Mouse (Mus musculus) embryonic facial prominence, embryonic 11.5 days (tissue): ENCODE results near the gene Serpind1. TPM values are rescaled to one million over a fixed set of nuclear protein-coding genes. Genes with fewer than 3 reads are reported as not detected.

ENCODE experiments used
- ATAC-seq: fragments of 200-750 bp; cut with Nextera tagmentation; replicated peaks from 2 replicates; pipeline ENCODE4 v1.8.0; 2017; ENCODE audit warnings: low read depth; ENCODE audit not compliant: insufficient number of reproducible peaks, low FRiP score, low TSS enrichment
- DNase-seq: peaks from one replicate; pipeline ENCODE4 v3.0.0-alpha.2; 2015; ENCODE audit warnings: low spot score
- H3K27ac ChIP-seq: fragments of 300-500 bp; sonication (generic); replicated peaks from 2 replicates; pipeline ENCODE4 v1.5.1; 2014; ENCODE audit warnings: mild to moderate bottlenecking, low read depth, low read length, control low read depth
- H3K27me3 ChIP-seq: fragments of 300-500 bp; sonication (generic); 2 replicates; pipeline ENCODE4 v1.6.1; 2014; ENCODE audit warnings: mild to moderate bottlenecking, low read length, moderate library complexity, mixed read lengths; ENCODE audit not compliant: control insufficient read depth, insufficient read depth
- H3K36me3 ChIP-seq: fragments of 300-500 bp; sonication (generic); replicated peaks from 2 replicates; pipeline ENCODE4 v1.6.1; 2014; ENCODE audit warnings: low read depth, mild to moderate bottlenecking, low read length, moderate library complexity, mixed read lengths; ENCODE audit not compliant: control insufficient read depth, insufficient read depth
- H3K4me1 ChIP-seq: fragments of 300-500 bp; sonication (generic); 2 replicates; pipeline ENCODE4 v1.6.1; 2014; ENCODE audit warnings: low read length, mixed read lengths; ENCODE audit not compliant: control insufficient read depth, insufficient read depth
- H3K4me2 ChIP-seq: fragments of 300-500 bp; sonication (generic); 2 replicates; pipeline ENCODE4 v1.6.1; 2014; ENCODE audit warnings: low read depth, mild to moderate bottlenecking, control low read depth, low read length, moderate library complexity
- H3K4me3 ChIP-seq: fragments of 300-500 bp; sonication (generic); 2 replicates; pipeline ENCODE4 v1.5.1; 2014; ENCODE audit warnings: low read depth, low read length, control low read depth
- H3K9ac ChIP-seq: fragments of 300-500 bp; sonication (generic); replicated peaks from 2 replicates; pipeline ENCODE4 v1.6.1; 2014; ENCODE audit warnings: mild to moderate bottlenecking, control low read depth, low read length
- H3K9me3 ChIP-seq: fragments of 300-500 bp; sonication (generic); replicated peaks from 2 replicates; pipeline ENCODE4 v1.6.1; 2016; ENCODE audit warnings: mild to moderate bottlenecking, low read length, inconsistent platforms, mixed read lengths; ENCODE audit not compliant: control insufficient read depth
- WGBS: fragments of 180-500 bp; shearing (Covaris S2); extraction: QIAGEN DNeasy Blood & Tissue Kit; methylation state at CpG from one replicate; pipeline ENCODE4 v1.1.7; 2014; 5-methylcytosine and 5-hydroxymethylcytosine counted together
- polyA plus RNA-seq: library from polyadenylated mRNA; unstranded; fragments of >200 nt; fragmentation: Nextera tagmentation; extraction: Ambion mirVana; gene quantifications from 2 replicates; pipeline ENCODE4 v1.2.1, GENCODE M21; 2014

The Serpind1 gene
- polyA plus RNA-seq, 1 experiment from 2014 or later, result 0.20 TPM

- no peak overlapping the region for H3K4me3 ChIP-seq
- no peak overlapping the region for H3K27ac ChIP-seq
- no peaks in the 10 kb centered on the region for H3K27me3 ChIP-seq
- no peak overlapping the region for H3K9ac ChIP-seq
- H3K9me3 ChIP-seq, result no peaks in the 10 kb centered on the region
- DNase-seq (no peak), ATAC-seq (no peak)
- H3K4me2 ChIP-seq, result no peak overlapping the region
- H3K36me3 ChIP-seq, result no peaks in the 10 kb centered on the region; the same call in 1 of the 2 replicates
- no peaks in the 10 kb centered on the region for H3K4me1 ChIP-seq
- 94% methylated on average over 6 of the region's 6 CpGs for WGBS
These were observed 24.9 kb downstream of the Serpind1 start for GRCm38 (mm10) chr16:17356031-17356430.

DNA sequence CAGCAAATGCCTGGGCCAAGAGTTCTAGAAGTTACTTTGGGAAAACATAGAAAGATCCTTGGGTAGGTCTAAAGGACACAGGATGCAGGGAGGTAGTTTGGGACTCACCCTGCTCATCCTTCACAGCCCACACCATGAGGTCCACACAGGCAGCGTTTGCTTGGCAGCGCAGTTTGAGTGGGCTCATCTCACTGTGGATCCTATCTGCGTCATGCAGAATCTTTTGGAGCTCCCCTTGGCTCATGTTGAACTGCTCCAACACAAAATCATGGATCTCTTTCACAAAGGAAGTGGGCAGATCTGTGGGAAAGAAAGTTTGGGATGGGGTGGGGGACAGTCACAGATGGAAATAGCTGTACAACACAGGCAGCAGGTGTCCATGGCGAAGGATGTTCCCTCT is 27.6 kb downstream of the Serpind1 start:
- WGBS, result 95% methylated on average over 4 of the region's 4 CpGs
- no peaks in the 10 kb centered on the region; the same call in 1 of the 2 replicates for H3K36me3 ChIP-seq

GRCm38 (mm10) chr16:17382306-17382705 is 51.1 kb downstream of the Serpind1 start:
- ATAC-seq (no peak), DNase-seq (no peak)
- WGBS, result 92% methylated on average over 4 of the region's 4 CpGs

More for the DNA sequence above, 27.6 kb downstream of the Serpind1 start:
- no peaks in the 10 kb centered on the region for H3K9me3 ChIP-seq
- H3K27ac ChIP-seq, result no peak overlapping the region
- H3K4me1 ChIP-seq, result no peaks in the 10 kb centered on the region
- no peak overlapping the region for H3K9ac ChIP-seq
- H3K4me3 ChIP-seq, result no peak overlapping the region
- no peaks in the 10 kb centered on the region for H3K27me3 ChIP-seq
- DNase-seq (no peak), ATAC-seq (no peak)
- H3K4me2 ChIP-seq, result no peak overlapping the region

GRCm38 (mm10) chr16:17383594-17384326 is 52.6 kb downstream of the Serpind1 start:
- Histone ChIP-seq H3K36me3 (no peaks in the 10 kb centered on the region; the same call in 1 of the 2 replicates), H3K4me1 (no peaks in the 10 kb centered on the region), H3K27me3 (no peaks in the 10 kb centered on the region), H3K4me3 (no peak overlapping the region), H3K9ac (no peak overlapping the region), H3K9me3 (no peaks in the 10 kb centered on the region), H3K27ac (no peak overlapping the region), H3K4me2 (no peak overlapping the region)
- DNase-seq, result no peak
- no peak for ATAC-seq
- WGBS, result 89% methylated on average over 2 of the region's 2 CpGs

More at GRCm38 (mm10) chr16:17382306-17382705, 51.1 kb downstream of the Serpind1 start:
- H3K4me3 ChIP-seq, result no peak overlapping the region
- no peak overlapping the region for H3K27ac ChIP-seq
- H3K36me3 ChIP-seq, result no peaks in the 10 kb centered on the region; the same call in 1 of the 2 replicates
- H3K9ac ChIP-seq, result no peak overlapping the region
- no peak overlapping the region for H3K4me2 ChIP-seq
- no peaks in the 10 kb centered on the region for H3K27me3 ChIP-seq
- H3K4me1 ChIP-seq, result no peaks in the 10 kb centered on the region
- H3K9me3 ChIP-seq, result no peaks in the 10 kb centered on the region

DNA sequence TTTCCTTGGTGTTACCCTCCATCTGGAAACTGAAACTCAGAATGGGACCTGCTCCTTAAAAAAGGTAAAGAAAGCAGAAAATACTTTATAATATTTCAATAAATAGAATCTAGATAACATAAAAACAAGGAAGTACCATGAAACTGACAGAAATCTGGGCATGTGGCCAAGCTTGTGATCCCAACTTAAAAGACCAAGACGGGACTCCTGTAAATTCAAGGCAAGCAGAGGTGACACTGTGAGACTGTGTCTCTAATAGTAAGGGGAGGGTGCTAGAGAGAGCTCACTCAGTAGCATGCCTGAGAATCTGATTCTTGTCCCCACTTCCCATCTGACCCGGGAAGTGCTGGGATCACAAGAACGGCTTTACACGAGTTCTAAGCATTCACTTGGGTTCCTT is 61.6 kb downstream of the Serpind1 start:
- H3K4me3 ChIP-seq, result no peak overlapping the region
- no peaks in the 10 kb centered on the region for H3K27me3 ChIP-seq
- ATAC-seq, result no peak
- WGBS, result 82% methylated on average over 4 of the region's 4 CpGs
- no peak overlapping the region for H3K4me2 ChIP-seq
- H3K36me3 ChIP-seq, result no peaks in the 10 kb centered on the region
- no peak overlapping the region for H3K27ac ChIP-seq
- H3K4me1 ChIP-seq, result no peaks in the 10 kb centered on the region
- DNase-seq, result no peak
- no peak overlapping the region for H3K9ac ChIP-seq
- H3K9me3 ChIP-seq, result no peaks in the 10 kb centered on the region

Other genes with a start within 250 kb of the Serpind1 start
- gene Ppil2, start 220.1 kb upstream of the Serpind1 start, polyA plus RNA-seq, result 129 and 142 TPM in 2 replicates
- 107 and 108 TPM in 2 replicates for gene 2610318N02Rik, start 206.2 kb upstream of the Serpind1 start, polyA plus RNA-seq
- 57.2 and 65.8 TPM in 2 replicates for gene Sdf2l1, start 199.0 kb upstream of the Serpind1 start, polyA plus RNA-seq
- gene Ydjc, start 186.8 kb upstream of the Serpind1 start, polyA plus RNA-seq, result 6.2 and 8.8 TPM in 2 replicates
- gene Ccdc116, start 184.1 kb upstream of the Serpind1 start, polyA plus RNA-seq, result 0.24 and 0.49 TPM in 2 replicates
- 425 and 458 TPM in 2 replicates for gene Ube2l3, start 128.7 kb upstream of the Serpind1 start, polyA plus RNA-seq
- 0.41 and 0.47 TPM in 2 replicates for gene Rimbp3, start 122.8 kb upstream of the Serpind1 start, polyA plus RNA-seq
- gene Hic2, start 97.8 kb upstream of the Serpind1 start, polyA plus RNA-seq, result 6.1 and 7.8 TPM in 2 replicates
- 4.0 and 5.2 TPM in 2 replicates for gene Tmem191c, start 55.3 kb upstream of the Serpind1 start, polyA plus RNA-seq
- 7.0 and 7.2 TPM in 2 replicates for gene Snap29, start 74.6 kb downstream of the Serpind1 start, polyA plus RNA-seq
- gene Pi4ka, start 74.9 kb downstream of the Serpind1 start, polyA plus RNA-seq, result 29.9 and 33.9 TPM in 2 replicates
- gene Crkl, start 120.6 kb downstream of the Serpind1 start, polyA plus RNA-seq, result 85.1 and 90.1 TPM in 2 replicates
- 0.77 and 1.2 TPM in 2 replicates for gene Aifm3, start 158.2 kb downstream of the Serpind1 start, polyA plus RNA-seq
- gene Lztr1, start 177.3 kb downstream of the Serpind1 start, polyA plus RNA-seq, result 68.5 and 77.7 TPM in 2 replicates
- 47.6 and 50.0 TPM in 2 replicates for gene Thap7, start 199.8 kb downstream of the Serpind1 start, polyA plus RNA-seq
- 0.15 TPM in 1 of 2 replicates, not detected in the other for gene Lrrc74b, start 229.9 kb downstream of the Serpind1 start, polyA plus RNA-seq
- 0.20 and 0.31 TPM in 2 replicates for gene P2rx6, start 230.5 kb downstream of the Serpind1 start, polyA plus RNA-seq